Mouse (Mus musculus) myocyte (in vitro differentiated cells): ENCODE measurements around the gene Serpina3j. TPM values are rescaled to one million over a fixed set of nuclear protein-coding genes. Genes with fewer than 3 reads are reported as not detected.
"Not testable (repeated sequence)": the region's sequence is repeated elsewhere in the genome, so short reads cannot be mapped to it uniquely, and the experiment has no call there.

Source experiments
- H3K27me3 ChIP-seq: one replicate; pipeline ENCODE4 v1.6.1; 2011; ENCODE audit not compliant: control insufficient read depth, insufficient read depth, insufficient read length
- H3K36me3 ChIP-seq: one replicate; pipeline ENCODE4 v1.6.1; 2011; ENCODE audit not compliant: control insufficient read depth, insufficient read depth
- H3K4me2 ChIP-seq: one replicate; pipeline ENCODE4 v1.6.1; 2011; ENCODE audit warnings: low read depth, control low read depth
- H3K4me3 ChIP-seq: one replicate; pipeline ENCODE4 v1.5.1; 2011; ENCODE audit warnings: mild to moderate bottlenecking, control low read depth, moderate library complexity
- H3K79me2 ChIP-seq: one replicate; pipeline ENCODE4 v1.6.1; 2011; ENCODE audit not compliant: control insufficient read depth, insufficient read depth
- H3ac ChIP-seq: one replicate; pipeline ENCODE4 v1.6.1; 2011; ENCODE audit not compliant: control insufficient read depth, insufficient read length
- CEBPB ChIP-seq: IDR thresholded peaks from 2 replicates; pipeline ENCODE4 v1.6.1; 2011; ENCODE audit warnings: mild to moderate bottlenecking, moderate library complexity; ENCODE audit not compliant: poor library complexity, insufficient read depth, severe bottlenecking
- E2F4 ChIP-seq: IDR thresholded peaks from one replicate; pipeline ENCODE4 v1.6.1; 2011; ENCODE audit warnings: mild to moderate bottlenecking, control low read depth, moderate library complexity; ENCODE audit not compliant: insufficient read depth
- MAX ChIP-seq: IDR thresholded peaks from one replicate; pipeline ENCODE4 v1.6.1; 2011; ENCODE audit warnings: low read depth, mild to moderate bottlenecking, control low read depth
- MYOD1 ChIP-seq, 3 experiments: IDR thresholded peaks; one replicate each; pipeline ENCODE4 v1.6.1; 2011; ENCODE audit warnings: control low read depth in 2 of 3, low read depth in 2 of 3, mild to moderate bottlenecking in 2 of 3, moderate library complexity in 1 of 3; ENCODE audit not compliant: insufficient read length in 2 of 3, control insufficient read depth in 1 of 3
- MYOG ChIP-seq, 3 experiments: IDR thresholded peaks; one replicate each; pipeline ENCODE4 v1.6.1; 2011; ENCODE audit warnings: control low read depth in 2 of 3, low read depth in 2 of 3, mild to moderate bottlenecking in 2 of 3; ENCODE audit not compliant: insufficient read length in 2 of 3, control insufficient read depth in 1 of 3, insufficient read depth in 1 of 3
- POLR2A ChIP-seq: IDR thresholded peaks from one replicate; pipeline ENCODE4 v1.6.1; 2011; ENCODE audit warnings: low read depth, mild to moderate bottlenecking, control low read depth, moderate library complexity; ENCODE audit not compliant: insufficient read length
- POLR2AphosphoS2 ChIP-seq: IDR thresholded peaks from one replicate; pipeline ENCODE4 v1.6.1; 2011; ENCODE audit warnings: low read depth, control low read depth; ENCODE audit not compliant: insufficient read length
- REST ChIP-seq: IDR thresholded peaks from one replicate; pipeline ENCODE4 v1.6.1; 2011; ENCODE audit warnings: mild to moderate bottlenecking, control low read depth, moderate library complexity; ENCODE audit not compliant: insufficient read depth, insufficient read length
- SRF ChIP-seq: IDR thresholded peaks from one replicate; pipeline ENCODE4 v1.6.1; 2011; ENCODE audit warnings: low read depth; ENCODE audit not compliant: control insufficient read depth, insufficient read length
- TCF12 ChIP-seq: IDR thresholded peaks from one replicate; pipeline ENCODE4 v1.6.1; 2011; ENCODE audit warnings: mild to moderate bottlenecking, control low read depth; ENCODE audit not compliant: poor library complexity, insufficient read depth, severe bottlenecking
- TCF3 ChIP-seq: IDR thresholded peaks from one replicate; pipeline ENCODE4 v1.6.1; 2011; ENCODE audit warnings: low read depth, control low read depth; ENCODE audit not compliant: insufficient read length
- USF1 ChIP-seq: IDR thresholded peaks from one replicate; pipeline ENCODE4 v1.6.1; 2011; ENCODE audit warnings: low read depth, mild to moderate bottlenecking, control low read depth, moderate library complexity
- polyA plus RNA-seq: library from polyadenylated mRNA; unstranded; fragments of >200 nt; fragmentation: generic; extraction: Trizol; gene quantifications from one replicate; pipeline ENCODE4 v1.2.1, GENCODE M21; 2012; ENCODE audit warnings: missing spikeins

Gene Serpina3j
- polyA plus RNA-seq, 1 experiment = not detected

- H3K36me3 ChIP-seq = no peaks in the 10 kb centered on the region
- H3K27me3 ChIP-seq = no peaks in the 10 kb centered on the region
- H3K4me3 ChIP-seq = no peak overlapping the region
- H3K4me2 ChIP-seq = no peak overlapping the region
- TF ChIP-seq TCF3 (no peak), POLR2A (no peak), REST (no peak), E2F4 (no peak), TCF12 (no peak), MYOG (IDR thresholded peaks at IDR 0.05; ENCODE audit: control insufficient read depth in 1 of 3, insufficient read depth in 1 of 3, insufficient read length in 2 of 3, low read depth in 2 of 3) (no peak), POLR2AphosphoS2 (no peak), CEBPB (no peak), USF1 (no peak), MAX (no peak), SRF (no peak), MYOD1 (IDR thresholded peaks at IDR 0.05; ENCODE audit: control insufficient read depth in 1 of 3, insufficient read length in 2 of 3, low read depth in 2 of 3) (no peak)
- H3K79me2 ChIP-seq = no peaks in the 10 kb centered on the region
- H3ac ChIP-seq = no peak overlapping the region
Measured at GRCm38 (mm10) chr12:104345181-104345580, 30.8 kb downstream of the Serpina3j start.

- no peaks in the 10 kb centered on the region for H3K36me3 ChIP-seq
- H3K27me3 ChIP-seq = no peaks in the 10 kb centered on the region
- H3K4me3 ChIP-seq = no peak overlapping the region
- H3K4me2 ChIP-seq = no peak overlapping the region
- H3ac ChIP-seq = no peak overlapping the region
- TF ChIP-seq SRF = no peak
- TF ChIP-seq MYOG (IDR thresholded peaks at IDR 0.05; ENCODE audit: control insufficient read depth in 1 of 3, insufficient read depth in 1 of 3, insufficient read length in 2 of 3, low read depth in 2 of 3) = no peak
- TF ChIP-seq REST = no peak
- no peak for TF ChIP-seq E2F4
- no peak for TF ChIP-seq POLR2AphosphoS2
- no peak for TF ChIP-seq TCF12
- no peak for TF ChIP-seq CEBPB
- no peak for TF ChIP-seq POLR2A
- no peak for TF ChIP-seq TCF3
- TF ChIP-seq USF1 = no peak
- TF ChIP-seq MYOD1 (IDR thresholded peaks at IDR 0.05; ENCODE audit: control insufficient read depth in 1 of 3, insufficient read length in 2 of 3, low read depth in 2 of 3) = no peak
- no peak for TF ChIP-seq MAX
- H3K79me2 ChIP-seq = no peaks in the 10 kb centered on the region
Measured at GRCm38 (mm10) chr12:104345707-104346106, 31.4 kb downstream of the Serpina3j start.

GRCm38 (mm10) chr12:104347091-104347490 lies 32.7 kb downstream of the Serpina3j start:
- H3ac ChIP-seq = no peak overlapping the region
- H3K4me2 ChIP-seq = no peak overlapping the region
- H3K27me3 ChIP-seq = no peaks in the 10 kb centered on the region
- no peaks in the 10 kb centered on the region for H3K79me2 ChIP-seq
- H3K4me3 ChIP-seq = no peak overlapping the region
- TF ChIP-seq POLR2AphosphoS2 = no peak
- TF ChIP-seq MAX = no peak
- TF ChIP-seq TCF12 = no peak
- TF ChIP-seq REST = no peak
- no peak for TF ChIP-seq POLR2A
- no peak for TF ChIP-seq CEBPB
- TF ChIP-seq E2F4 = no peak
- TF ChIP-seq TCF3 = no peak
- no peak for TF ChIP-seq MYOD1 (IDR thresholded peaks at IDR 0.05; ENCODE audit: control insufficient read depth in 1 of 3, insufficient read length in 2 of 3, low read depth in 2 of 3)
- TF ChIP-seq MYOG (IDR thresholded peaks at IDR 0.05; ENCODE audit: control insufficient read depth in 1 of 3, insufficient read depth in 1 of 3, insufficient read length in 2 of 3, low read depth in 2 of 3) = no peak
- no peak for TF ChIP-seq USF1
- no peaks in the 10 kb centered on the region for H3K36me3 ChIP-seq

GRCm38 (mm10) chr12:104351812-104352211 lies 37.5 kb downstream of the Serpina3j start:
- not testable (repeated sequence) for H3K4me3 ChIP-seq, H3K4me2 ChIP-seq, H3K79me2 ChIP-seq, H3K36me3 ChIP-seq, H3K27me3 ChIP-seq, H3ac ChIP-seq

- no peak overlapping the region for H3K4me3 ChIP-seq
- TF ChIP-seq USF1 = no peak
- no peak overlapping the region for H3K4me2 ChIP-seq
Measured at GRCm38 (mm10) chr12:104356006-104356405, 41.7 kb downstream of the Serpina3j start.

More at GRCm38 (mm10) chr12:104356006-104356405, 41.7 kb downstream of the Serpina3j start:
- no peaks in the 10 kb centered on the region for H3K36me3 ChIP-seq
- no peaks in the 10 kb centered on the region for H3K27me3 ChIP-seq
- no peak overlapping the region for H3ac ChIP-seq
- no peaks in the 10 kb centered on the region for H3K79me2 ChIP-seq
